Mouse (Mus musculus): ENCODE data around the gene Twf2. TPM values are rescaled to one million over a fixed set of nuclear protein-coding genes. Genes with fewer than 3 reads are reported as not detected.

Gene Twf2
- total and polyA plus RNA-seq, 2 experiments, result 4.7 to 6.2 TPM

DNA sequence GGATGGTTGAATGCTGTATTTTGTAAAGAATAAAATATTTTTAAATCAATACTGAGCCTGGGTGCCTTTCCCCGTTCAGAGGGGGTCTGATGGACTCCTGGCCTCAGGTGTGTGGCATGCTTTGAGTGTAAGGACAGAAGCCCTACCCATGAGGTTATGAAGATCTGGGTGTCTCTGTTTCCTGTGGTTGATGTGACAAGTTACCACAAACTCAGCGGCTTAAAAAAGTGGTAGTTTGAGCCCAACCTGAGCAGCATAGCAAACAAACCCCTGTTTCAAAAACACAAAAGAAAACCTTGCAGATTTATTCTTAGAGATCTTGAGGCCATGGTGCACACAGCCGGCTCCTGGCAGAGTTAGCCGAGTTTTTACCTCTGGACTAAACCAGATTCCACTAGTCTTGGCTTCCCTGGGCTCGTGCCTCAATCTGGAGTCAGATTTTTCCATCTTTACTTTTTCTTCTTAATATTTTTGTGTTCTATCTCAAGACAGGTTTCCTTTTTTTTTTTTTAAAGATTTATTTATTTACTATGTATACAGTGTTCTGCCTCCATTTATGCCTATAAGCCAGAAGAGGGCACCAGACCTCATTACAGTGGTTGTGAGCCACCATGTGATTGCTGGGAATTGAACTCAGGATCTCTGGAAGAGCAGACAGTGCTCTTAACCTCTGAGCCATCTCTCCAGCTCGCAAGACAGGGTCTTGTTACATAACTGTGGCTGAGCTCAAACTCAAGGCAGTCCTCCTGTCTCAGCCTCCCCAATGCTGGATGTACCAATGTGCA lies 12.6 kb downstream of the Twf2 start:
- no peak for TF ChIP-seq POLR2A (IDR thresholded peaks at IDR 0.05; ENCODE audit: extremely low read depth, insufficient read depth, low read length)
- no peak for TF ChIP-seq CTCF (IDR thresholded peaks at IDR 0.05; ENCODE audit: low read depth, low read length)
- DNase-seq (ENCODE audit: extremely low read depth, low read depth, low spot score), result no peak
- Histone ChIP-seq H3K4me1 (ENCODE audit: control insufficient read depth, insufficient read depth, low read length) (no peaks in the 10 kb centered on the region), H3K27me3 (ENCODE audit: control insufficient read depth, insufficient read depth, low read length) (no peaks in the 10 kb centered on the region), H3K79me2 (ENCODE audit: control insufficient read depth, insufficient read depth, low read length) (no peaks in the 10 kb centered on the region), H3K9ac (ENCODE audit: low read depth, low read length) (no peak overlapping the region), H3K36me3 (ENCODE audit: control insufficient read depth, insufficient read depth, low read length) (no peaks in the 10 kb centered on the region), H3K4me3 (ENCODE audit: insufficient read depth, low read depth, low read length) (no peak overlapping the region), H3K27ac (replicated peaks; ENCODE audit: insufficient read depth, low read depth, low read length) (no peak overlapping the region)
- WGBS, result 74% methylated on average over 6 of the region's 6 CpGs

DNA sequence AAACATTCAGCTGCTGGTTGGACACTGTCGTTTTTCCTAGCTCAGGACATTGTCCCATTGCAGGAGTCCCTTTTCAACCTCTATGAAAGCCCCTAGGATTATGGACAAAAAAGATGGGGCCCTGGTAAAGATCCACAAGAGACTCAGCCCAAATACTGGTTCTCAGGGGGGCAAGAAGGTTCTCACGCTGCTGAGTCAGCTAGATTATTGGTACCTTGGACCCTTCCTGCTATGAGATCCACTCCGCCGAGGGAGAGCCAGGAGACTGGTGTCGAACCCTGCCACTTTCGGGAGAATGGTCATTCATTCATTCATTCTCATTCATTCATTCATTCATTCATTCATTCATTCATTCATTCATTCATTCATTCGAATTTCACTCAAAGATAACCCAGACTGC lies 14.1 kb downstream of the Twf2 start:
- WGBS, result 91% methylated on average over 7 of the region's 7 CpGs
- no peaks in the 10 kb centered on the region for H3K79me2 ChIP-seq (ENCODE audit: control insufficient read depth, insufficient read depth, low read length)
- H3K27me3 ChIP-seq (ENCODE audit: control insufficient read depth, insufficient read depth, low read length), result no peaks in the 10 kb centered on the region
- H3K36me3 ChIP-seq (ENCODE audit: control insufficient read depth, insufficient read depth, low read length), result no peaks in the 10 kb centered on the region
- no peak overlapping the region for H3K9ac ChIP-seq (ENCODE audit: low read depth, low read length)
- H3K4me3 ChIP-seq (ENCODE audit: insufficient read depth, low read depth, low read length), result no peak overlapping the region
- no peak for DNase-seq (ENCODE audit: extremely low read depth, low read depth, low spot score)
- no peak for TF ChIP-seq POLR2A (IDR thresholded peaks at IDR 0.05; ENCODE audit: extremely low read depth, insufficient read depth, low read length)
- no peak for TF ChIP-seq CTCF (IDR thresholded peaks at IDR 0.05; ENCODE audit: low read depth, low read length)
- no peaks in the 10 kb centered on the region for H3K4me1 ChIP-seq (ENCODE audit: control insufficient read depth, insufficient read depth, low read length)
- no peak overlapping the region for H3K27ac ChIP-seq (replicated peaks; ENCODE audit: insufficient read depth, low read depth, low read length)

DNA sequence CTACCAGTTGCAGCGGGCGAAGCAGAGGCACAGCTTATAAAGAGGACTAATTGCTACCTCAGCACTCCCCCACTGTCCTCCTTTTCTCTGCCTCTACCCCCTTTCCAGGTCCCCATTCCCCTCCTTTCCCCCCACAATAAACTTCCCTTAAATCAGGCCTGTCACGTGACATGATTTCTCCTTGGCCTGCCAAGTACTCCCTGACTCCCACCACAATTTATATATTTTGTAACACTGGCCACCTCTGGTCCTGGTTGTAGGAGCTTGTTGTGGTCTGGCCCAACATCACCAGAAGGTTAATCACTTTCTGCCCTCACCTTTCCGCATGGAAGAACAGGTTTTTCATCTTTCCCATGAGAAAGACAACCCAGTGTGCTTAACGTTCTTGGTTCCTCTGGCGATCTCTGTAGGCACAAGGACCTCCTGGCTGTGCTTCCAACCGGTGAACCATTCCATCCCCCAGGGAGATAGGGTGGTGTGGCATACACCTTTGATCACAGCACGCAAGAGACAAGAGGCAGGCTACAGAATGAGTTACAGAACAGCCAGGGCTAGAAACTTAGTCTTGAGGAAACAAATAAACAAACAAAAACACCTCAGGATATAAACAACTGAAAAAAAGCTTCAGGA lies 18.1 kb downstream of the Twf2 start:
- TF ChIP-seq CTCF (IDR thresholded peaks at IDR 0.05; ENCODE audit: low read depth, low read length) (no peak), POLR2A (IDR thresholded peaks at IDR 0.05; ENCODE audit: extremely low read depth, insufficient read depth, low read length) (no peak)
- no peaks in the 10 kb centered on the region for H3K36me3 ChIP-seq (ENCODE audit: control insufficient read depth, insufficient read depth, low read length)
- no peak overlapping the region for H3K4me3 ChIP-seq (ENCODE audit: insufficient read depth, low read depth, low read length)
- no peaks in the 10 kb centered on the region for H3K79me2 ChIP-seq (ENCODE audit: control insufficient read depth, insufficient read depth, low read length)
- H3K27ac ChIP-seq (replicated peaks; ENCODE audit: insufficient read depth, low read depth, low read length), result no peak overlapping the region
- no peaks in the 10 kb centered on the region for H3K27me3 ChIP-seq (ENCODE audit: control insufficient read depth, insufficient read depth, low read length)
- 79% methylated on average over 8 of the region's 8 CpGs for WGBS
- DNase-seq (ENCODE audit: extremely low read depth, low read depth, low spot score), result no peak
- H3K9ac ChIP-seq (ENCODE audit: low read depth, low read length), result no peak overlapping the region
- no peaks in the 10 kb centered on the region for H3K4me1 ChIP-seq (ENCODE audit: control insufficient read depth, insufficient read depth, low read length)

DNA sequence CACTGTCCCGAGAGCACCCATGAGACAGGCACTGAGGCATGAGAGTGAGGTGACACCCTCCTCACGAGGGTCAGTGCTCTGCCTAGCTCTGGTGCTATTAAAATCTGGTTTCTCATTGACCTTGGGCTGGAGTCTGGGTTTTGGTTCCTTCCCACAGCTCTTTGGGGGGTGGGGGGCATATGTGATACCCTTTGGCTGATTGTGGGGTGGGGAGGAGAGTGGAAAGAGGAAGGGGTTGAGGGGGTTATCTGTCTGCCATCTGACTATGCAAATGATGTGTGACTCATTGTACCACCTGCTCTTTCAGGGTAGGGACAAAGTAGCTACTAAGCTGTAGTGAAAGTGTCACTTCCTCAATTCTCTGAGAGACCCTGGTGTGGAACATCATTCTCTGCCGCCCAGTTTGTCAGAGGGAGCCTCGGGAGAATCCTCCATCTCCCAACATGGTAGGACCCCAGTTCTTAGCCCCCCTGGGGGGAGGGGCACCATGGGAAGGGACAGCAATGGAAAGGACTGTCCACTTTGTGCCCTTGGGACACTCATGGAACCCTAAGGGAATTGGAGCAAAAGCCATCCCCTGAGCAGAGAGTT lies 19.4 kb downstream of the Twf2 start, which contains the start of gene Tlr9:
Gene Tlr9, plus strand, starts transcription at position 338 of the 591 bp plus-strand sequence.
- WGBS, result 58% methylated on average over 4 of the region's 4 CpGs
- no peak within 1 kb of the TSS for H3K27ac ChIP-seq (replicated peaks; ENCODE audit: insufficient read depth, low read depth, low read length)
- no peak for DNase-seq (ENCODE audit: extremely low read depth, low read depth, low spot score)
- no peaks in the 10 kb centered on the region for H3K79me2 ChIP-seq (ENCODE audit: control insufficient read depth, insufficient read depth, low read length)
- no peaks in the 10 kb centered on the region for H3K27me3 ChIP-seq (ENCODE audit: control insufficient read depth, insufficient read depth, low read length)
- H3K9ac ChIP-seq (ENCODE audit: low read depth, low read length), result no peak within 1 kb of the TSS
- H3K4me3 ChIP-seq (ENCODE audit: insufficient read depth, low read depth, low read length), result no peak within 1 kb of the TSS
- no peaks in the 10 kb centered on the region for H3K4me1 ChIP-seq (ENCODE audit: control insufficient read depth, insufficient read depth, low read length)
- no peaks in the 10 kb centered on the region for H3K36me3 ChIP-seq (ENCODE audit: control insufficient read depth, insufficient read depth, low read length)
- no peak for TF ChIP-seq POLR2A (IDR thresholded peaks at IDR 0.05; ENCODE audit: extremely low read depth, insufficient read depth, low read length)

DNA sequence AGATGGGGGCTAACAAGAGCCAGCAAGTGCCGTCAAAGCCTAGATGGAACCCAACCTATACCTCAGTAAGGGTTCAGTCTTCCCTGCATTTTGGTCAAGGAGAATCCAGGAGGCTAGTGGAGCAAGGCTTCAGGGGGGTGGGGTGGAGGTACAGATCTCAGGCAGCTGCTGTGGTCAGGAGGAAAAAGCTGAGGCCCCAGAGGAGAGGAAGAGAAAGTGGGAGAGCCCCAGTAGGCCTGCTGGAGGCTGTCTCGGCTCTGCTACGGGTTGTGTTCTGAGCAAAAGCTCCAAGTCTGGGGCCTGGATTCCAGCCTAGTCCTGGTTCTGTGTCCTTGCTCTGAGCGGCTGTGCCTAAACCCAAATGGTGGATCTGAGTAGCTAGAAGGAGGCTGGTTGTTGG lies 20.1 kb downstream of the Twf2 start:
- 89% methylated on average over 4 of the region's 4 CpGs for WGBS
- H3K36me3 ChIP-seq (ENCODE audit: control insufficient read depth, insufficient read depth, low read length), result no peaks in the 10 kb centered on the region
- no peak overlapping the region for H3K4me3 ChIP-seq (ENCODE audit: insufficient read depth, low read depth, low read length)
- no peaks in the 10 kb centered on the region for H3K79me2 ChIP-seq (ENCODE audit: control insufficient read depth, insufficient read depth, low read length)
- no peak overlapping the region for H3K27ac ChIP-seq (replicated peaks; ENCODE audit: insufficient read depth, low read depth, low read length)
- no peak for DNase-seq (ENCODE audit: extremely low read depth, low read depth, low spot score)
- no peak overlapping the region for H3K9ac ChIP-seq (ENCODE audit: low read depth, low read length)
- H3K4me1 ChIP-seq (ENCODE audit: control insufficient read depth, insufficient read depth, low read length), result no peaks in the 10 kb centered on the region
- H3K27me3 ChIP-seq (ENCODE audit: control insufficient read depth, insufficient read depth, low read length), result no peaks in the 10 kb centered on the region
- no peak for TF ChIP-seq POLR2A (IDR thresholded peaks at IDR 0.05; ENCODE audit: extremely low read depth, insufficient read depth, low read length)
- no peak for TF ChIP-seq CTCF (IDR thresholded peaks at IDR 0.05; ENCODE audit: low read depth, low read length)

Measured in liver, adult 2 months (tissue).